Mouse (Mus musculus): Measurements from ENCODE around the gene Ccr1l1. TPM values are rescaled to one million over a fixed set of nuclear protein-coding genes. Genes with fewer than 3 reads are reported as not detected.

Ccr1l1 gene
- polyA plus RNA-seq, 1 experiment, result not detected

DNA sequence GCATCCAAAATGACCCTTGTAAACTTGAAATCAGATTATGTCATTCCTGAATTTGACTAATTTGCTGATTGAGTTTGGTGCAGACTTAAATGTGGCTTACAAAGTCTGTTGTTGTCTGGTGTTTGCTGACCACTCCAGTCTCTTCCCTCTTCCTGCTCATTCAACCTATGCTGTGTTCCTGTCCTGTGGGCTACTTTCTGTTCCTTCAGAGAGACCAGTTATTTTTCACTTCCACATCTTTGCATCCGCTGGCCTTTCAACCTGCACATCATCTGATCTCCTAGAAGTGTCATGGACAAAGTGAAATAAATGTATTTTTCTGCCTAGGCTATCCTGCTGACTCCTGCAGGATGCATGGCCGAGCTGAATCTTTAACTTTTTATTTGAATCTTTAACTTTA lies 24.7 kb downstream of the Ccr1l1 start:
- no peak overlapping the region for H3ac ChIP-seq (ENCODE audit: control insufficient read depth, insufficient read length)
- H3K36me3 ChIP-seq (ENCODE audit: control insufficient read depth, insufficient read depth), result no peaks in the 10 kb centered on the region
- TF ChIP-seq TCF12 (IDR thresholded peaks at IDR 0.05; ENCODE audit: insufficient read depth, poor library complexity, severe bottlenecking) (no peak), REST (IDR thresholded peaks at IDR 0.05; ENCODE audit: insufficient read depth, insufficient read length) (no peak), MYOG (IDR thresholded peaks at IDR 0.05; ENCODE audit: control insufficient read depth in 1 of 3, insufficient read depth in 1 of 3, insufficient read length in 2 of 3, low read depth in 2 of 3) (no peak), E2F4 (IDR thresholded peaks at IDR 0.05; ENCODE audit: insufficient read depth) (no peak), POLR2A (IDR thresholded peaks at IDR 0.05; ENCODE audit: insufficient read length, low read depth) (no peak), SRF (IDR thresholded peaks at IDR 0.05; ENCODE audit: control insufficient read depth, insufficient read length, low read depth) (no peak), USF1 (IDR thresholded peaks at IDR 0.05; ENCODE audit: low read depth) (no peak), MAX (IDR thresholded peaks at IDR 0.05; ENCODE audit: low read depth) (no peak), CEBPB (IDR thresholded peaks at IDR 0.05; ENCODE audit: insufficient read depth, poor library complexity, severe bottlenecking) (no peak), TCF3 (IDR thresholded peaks at IDR 0.05; ENCODE audit: insufficient read length, low read depth) (no peak), POLR2AphosphoS2 (IDR thresholded peaks at IDR 0.05; ENCODE audit: insufficient read length, low read depth) (no peak), MYOD1 (IDR thresholded peaks at IDR 0.05; ENCODE audit: control insufficient read depth in 1 of 3, insufficient read length in 2 of 3, low read depth in 2 of 3) (no peak)
- no peaks in the 10 kb centered on the region for H3K27me3 ChIP-seq (ENCODE audit: control insufficient read depth, insufficient read depth, insufficient read length)
- no peak overlapping the region for H3K4me2 ChIP-seq (ENCODE audit: low read depth)
- no peak overlapping the region for H3K4me3 ChIP-seq
- no peaks in the 10 kb centered on the region for H3K79me2 ChIP-seq (ENCODE audit: control insufficient read depth, insufficient read depth)

GRCm38 (mm10) chr9:123951176-123951575 lies 27.0 kb downstream of the Ccr1l1 start:
- Histone ChIP-seq H3K4me3 (no peak overlapping the region), H3K4me2 (ENCODE audit: low read depth) (no peak overlapping the region), H3K27me3 (ENCODE audit: control insufficient read depth, insufficient read depth, insufficient read length) (no peaks in the 10 kb centered on the region), H3K79me2 (ENCODE audit: control insufficient read depth, insufficient read depth) (no peaks in the 10 kb centered on the region), H3K36me3 (ENCODE audit: control insufficient read depth, insufficient read depth) (no peaks in the 10 kb centered on the region), H3ac (ENCODE audit: control insufficient read depth, insufficient read length) (no peak overlapping the region)
- no peak for TF ChIP-seq TCF3 (IDR thresholded peaks at IDR 0.05; ENCODE audit: insufficient read length, low read depth)
- no peak for TF ChIP-seq REST (IDR thresholded peaks at IDR 0.05; ENCODE audit: insufficient read depth, insufficient read length)
- TF ChIP-seq E2F4 (IDR thresholded peaks at IDR 0.05; ENCODE audit: insufficient read depth), result no peak
- no peak for TF ChIP-seq SRF (IDR thresholded peaks at IDR 0.05; ENCODE audit: control insufficient read depth, insufficient read length, low read depth)
- TF ChIP-seq TCF12 (IDR thresholded peaks at IDR 0.05; ENCODE audit: insufficient read depth, poor library complexity, severe bottlenecking), result no peak
- no peak for TF ChIP-seq CEBPB (IDR thresholded peaks at IDR 0.05; ENCODE audit: insufficient read depth, poor library complexity, severe bottlenecking)
- no peak for TF ChIP-seq USF1 (IDR thresholded peaks at IDR 0.05; ENCODE audit: low read depth)
- no peak for TF ChIP-seq MAX (IDR thresholded peaks at IDR 0.05; ENCODE audit: low read depth)
- TF ChIP-seq POLR2A (IDR thresholded peaks at IDR 0.05; ENCODE audit: insufficient read length, low read depth), result no peak
- no peak for TF ChIP-seq POLR2AphosphoS2 (IDR thresholded peaks at IDR 0.05; ENCODE audit: insufficient read length, low read depth)
- no peak for TF ChIP-seq MYOD1 (IDR thresholded peaks at IDR 0.05; ENCODE audit: control insufficient read depth in 1 of 3, insufficient read length in 2 of 3, low read depth in 2 of 3)
- TF ChIP-seq MYOG (IDR thresholded peaks at IDR 0.05; ENCODE audit: control insufficient read depth in 1 of 3, insufficient read depth in 1 of 3, insufficient read length in 2 of 3, low read depth in 2 of 3), result no peak

DNA sequence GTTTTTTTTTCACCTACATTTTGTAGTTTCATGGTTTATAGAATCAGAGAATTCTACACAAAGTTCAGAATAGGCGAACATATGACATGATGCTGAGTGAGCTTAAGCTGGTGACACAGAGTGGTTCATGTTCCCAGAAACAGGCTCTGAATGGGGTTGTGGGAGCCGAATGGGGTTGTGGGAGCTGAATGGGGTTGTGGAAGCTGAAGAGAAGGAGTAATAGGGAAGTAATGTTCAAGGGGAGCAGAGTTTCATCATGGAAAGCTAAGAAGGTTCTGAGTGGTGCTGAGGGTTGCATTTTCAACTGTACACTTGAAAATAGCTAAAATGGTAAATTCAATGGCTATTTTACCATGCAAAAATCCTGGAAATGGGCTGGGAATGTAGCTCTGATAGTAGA lies 28.8 kb downstream of the Ccr1l1 start:
- Histone ChIP-seq H3K4me3 (no peak overlapping the region), H3K79me2 (ENCODE audit: control insufficient read depth, insufficient read depth) (no peaks in the 10 kb centered on the region), H3K36me3 (ENCODE audit: control insufficient read depth, insufficient read depth) (no peaks in the 10 kb centered on the region), H3ac (ENCODE audit: control insufficient read depth, insufficient read length) (no peak overlapping the region), H3K4me2 (ENCODE audit: low read depth) (no peak overlapping the region), H3K27me3 (ENCODE audit: control insufficient read depth, insufficient read depth, insufficient read length) (no peaks in the 10 kb centered on the region)
- TF ChIP-seq MYOD1 (IDR thresholded peaks at IDR 0.05; ENCODE audit: control insufficient read depth in 1 of 3, insufficient read length in 2 of 3, low read depth in 2 of 3), result no peak
- no peak for TF ChIP-seq TCF12 (IDR thresholded peaks at IDR 0.05; ENCODE audit: insufficient read depth, poor library complexity, severe bottlenecking)
- TF ChIP-seq POLR2A (IDR thresholded peaks at IDR 0.05; ENCODE audit: insufficient read length, low read depth), result no peak
- TF ChIP-seq E2F4 (IDR thresholded peaks at IDR 0.05; ENCODE audit: insufficient read depth), result no peak
- no peak for TF ChIP-seq USF1 (IDR thresholded peaks at IDR 0.05; ENCODE audit: low read depth)
- TF ChIP-seq MYOG (IDR thresholded peaks at IDR 0.05; ENCODE audit: control insufficient read depth in 1 of 3, insufficient read depth in 1 of 3, insufficient read length in 2 of 3, low read depth in 2 of 3), result no peak
- TF ChIP-seq CEBPB (IDR thresholded peaks at IDR 0.05; ENCODE audit: insufficient read depth, poor library complexity, severe bottlenecking), result no peak
- TF ChIP-seq REST (IDR thresholded peaks at IDR 0.05; ENCODE audit: insufficient read depth, insufficient read length), result no peak
- no peak for TF ChIP-seq TCF3 (IDR thresholded peaks at IDR 0.05; ENCODE audit: insufficient read length, low read depth)

DNA sequence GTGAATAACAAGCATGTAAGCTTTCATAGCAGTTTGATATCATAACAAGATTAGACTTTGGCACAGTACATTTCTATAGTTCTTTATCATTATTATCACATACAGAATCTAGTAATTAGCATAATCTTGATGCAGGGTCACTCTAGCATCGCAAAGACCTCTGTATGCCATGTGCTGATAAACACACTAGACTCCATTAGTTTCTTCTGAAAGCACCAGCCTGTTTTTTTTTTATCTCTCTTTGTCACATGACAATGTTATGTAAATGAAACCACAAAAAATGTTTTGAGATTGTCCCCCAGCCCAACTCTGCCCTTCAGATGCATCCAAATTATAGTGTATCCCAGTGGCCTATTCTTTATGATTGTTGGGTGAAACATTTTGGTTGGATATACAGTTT lies 30.4 kb downstream of the Ccr1l1 start:
- Histone ChIP-seq H3K36me3 (ENCODE audit: control insufficient read depth, insufficient read depth) (no peaks in the 10 kb centered on the region), H3K4me3 (no peak overlapping the region), H3K4me2 (ENCODE audit: low read depth) (no peak overlapping the region), H3K79me2 (ENCODE audit: control insufficient read depth, insufficient read depth) (no peaks in the 10 kb centered on the region), H3ac (ENCODE audit: control insufficient read depth, insufficient read length) (no peak overlapping the region), H3K27me3 (ENCODE audit: control insufficient read depth, insufficient read depth, insufficient read length) (no peaks in the 10 kb centered on the region)
- no peak for TF ChIP-seq SRF (IDR thresholded peaks at IDR 0.05; ENCODE audit: control insufficient read depth, insufficient read length, low read depth)
- TF ChIP-seq MAX (IDR thresholded peaks at IDR 0.05; ENCODE audit: low read depth), result no peak
- TF ChIP-seq TCF3 (IDR thresholded peaks at IDR 0.05; ENCODE audit: insufficient read length, low read depth), result no peak
- no peak for TF ChIP-seq MYOG (IDR thresholded peaks at IDR 0.05; ENCODE audit: control insufficient read depth in 1 of 3, insufficient read depth in 1 of 3, insufficient read length in 2 of 3, low read depth in 2 of 3)
- TF ChIP-seq REST (IDR thresholded peaks at IDR 0.05; ENCODE audit: insufficient read depth, insufficient read length), result no peak
- no peak for TF ChIP-seq POLR2A (IDR thresholded peaks at IDR 0.05; ENCODE audit: insufficient read length, low read depth)
- TF ChIP-seq MYOD1 (IDR thresholded peaks at IDR 0.05; ENCODE audit: control insufficient read depth in 1 of 3, insufficient read length in 2 of 3, low read depth in 2 of 3), result no peak

GRCm38 (mm10) chr9:123942025-123942424 lies 36.2 kb downstream of the Ccr1l1 start:
- Histone ChIP-seq H3K4me2 (ENCODE audit: low read depth) (no peak overlapping the region), H3ac (ENCODE audit: control insufficient read depth, insufficient read length) (no peak overlapping the region), H3K36me3 (ENCODE audit: control insufficient read depth, insufficient read depth) (no peaks in the 10 kb centered on the region), H3K79me2 (ENCODE audit: control insufficient read depth, insufficient read depth) (no peaks in the 10 kb centered on the region), H3K4me3 (no peak overlapping the region), H3K27me3 (ENCODE audit: control insufficient read depth, insufficient read depth, insufficient read length) (no peaks in the 10 kb centered on the region)
- TF ChIP-seq POLR2AphosphoS2 (IDR thresholded peaks at IDR 0.05; ENCODE audit: insufficient read length, low read depth), result no peak
- no peak for TF ChIP-seq POLR2A (IDR thresholded peaks at IDR 0.05; ENCODE audit: insufficient read length, low read depth)
- TF ChIP-seq USF1 (IDR thresholded peaks at IDR 0.05; ENCODE audit: low read depth), result no peak
- TF ChIP-seq E2F4 (IDR thresholded peaks at IDR 0.05; ENCODE audit: insufficient read depth), result no peak
- no peak for TF ChIP-seq TCF3 (IDR thresholded peaks at IDR 0.05; ENCODE audit: insufficient read length, low read depth)
- no peak for TF ChIP-seq TCF12 (IDR thresholded peaks at IDR 0.05; ENCODE audit: insufficient read depth, poor library complexity, severe bottlenecking)
- no peak for TF ChIP-seq MYOD1 (IDR thresholded peaks at IDR 0.05; ENCODE audit: control insufficient read depth in 1 of 3, insufficient read length in 2 of 3, low read depth in 2 of 3)
- no peak for TF ChIP-seq SRF (IDR thresholded peaks at IDR 0.05; ENCODE audit: control insufficient read depth, insufficient read length, low read depth)
- TF ChIP-seq MAX (IDR thresholded peaks at IDR 0.05; ENCODE audit: low read depth), result no peak
